Mouse (Mus musculus) forebrain, embryonic 16.5 days (tissue): ENCODE data around the gene Gm4141. TPM values are rescaled to one million over a fixed set of nuclear protein-coding genes. Genes with fewer than 3 reads are reported as not detected.
"Not testable (repeated sequence)": the region's sequence is repeated elsewhere in the genome, so short reads cannot be mapped to it uniquely, and the experiment has no call there.

Experiments
- ATAC-seq: fragments of 200-750 bp; cut with Nextera tagmentation; 2 replicates; pipeline ENCODE4 v1.8.0; 2017; ENCODE audit warnings: mild to moderate bottlenecking, moderate library complexity
- H3K27ac ChIP-seq: fragments of 300-500 bp; sonication (generic); 2 replicates; pipeline ENCODE4 v1.5.1; 2014; ENCODE audit warnings: low read length, control low read depth
- H3K27me3 ChIP-seq: fragments of 300-500 bp; sonication (generic); replicated peaks from 2 replicates; pipeline ENCODE4 v1.6.1; 2014; ENCODE audit warnings: low read length; ENCODE audit not compliant: control insufficient read depth, insufficient read depth
- H3K36me3 ChIP-seq: fragments of 300-500 bp; sonication (generic); 2 replicates; pipeline ENCODE4 v1.6.1; 2014; ENCODE audit not compliant: control insufficient read depth, insufficient read depth
- H3K4me1 ChIP-seq: fragments of 300-500 bp; sonication (generic); replicated peaks from 2 replicates; pipeline ENCODE4 v1.6.1; 2014; ENCODE audit warnings: low read length; ENCODE audit not compliant: control insufficient read depth, insufficient read depth
- H3K4me2 ChIP-seq: fragments of 300-500 bp; sonication (generic); 2 replicates; pipeline ENCODE4 v1.6.1; 2014; ENCODE audit warnings: mild to moderate bottlenecking, low read length, control low read depth
- H3K4me3 ChIP-seq: fragments of 300-500 bp; sonication (generic); replicated peaks from 2 replicates; pipeline ENCODE4 v1.5.1; 2014; ENCODE audit warnings: mild to moderate bottlenecking, low read length, control low read depth
- H3K9ac ChIP-seq: fragments of 300-500 bp; sonication (generic); replicated peaks from 2 replicates; pipeline ENCODE4 v1.6.1; 2014; ENCODE audit warnings: low read depth, low read length, control low read depth
- H3K9me3 ChIP-seq: fragments of 300-500 bp; sonication (generic); 2 replicates; pipeline ENCODE4 v1.6.1; 2016; ENCODE audit warnings: low read length; ENCODE audit not compliant: control insufficient read depth
- WGBS: fragments of 180-500 bp; shearing (Covaris S2); extraction: QIAGEN DNeasy Blood & Tissue Kit; methylation state at CpG from one replicate; pipeline ENCODE4 v1.1.7; 2014; 5-methylcytosine and 5-hydroxymethylcytosine counted together
- polyA plus RNA-seq: library from polyadenylated mRNA; unstranded; fragments of >200 nt; fragmentation: Nextera tagmentation; extraction: Ambion mirVana; gene quantifications from 2 replicates; pipeline ENCODE4 v1.2.1, GENCODE M21; 2015

Gm4141 gene
- polyA plus RNA-seq, result not detected in 2 replicates

DNA sequence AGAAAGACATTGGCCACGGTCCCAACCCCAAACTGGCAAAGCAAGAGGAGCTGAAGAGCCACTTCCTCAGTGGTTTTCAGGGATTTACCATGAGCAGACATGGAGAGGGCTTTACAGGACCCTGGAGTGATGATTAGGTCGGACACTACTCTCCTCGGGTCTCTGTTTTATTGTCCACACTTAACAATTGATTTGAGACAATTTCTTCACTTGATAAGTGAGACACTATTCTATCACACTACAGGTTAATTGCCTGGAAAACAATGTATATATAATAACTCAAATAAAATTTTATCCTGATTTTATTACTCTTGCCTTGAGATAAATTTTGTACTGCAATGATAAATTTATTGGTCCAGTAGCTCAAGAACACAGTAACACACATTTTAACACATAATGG, at the start of gene Gm4141:
Gene Gm4141, minus strand, starts transcription at position 101 of the 400 bp plus-strand sequence.
- H3K9me3 ChIP-seq, ATAC-seq, H3K4me1 ChIP-seq, H3K4me2 ChIP-seq, H3K27ac ChIP-seq, H3K9ac ChIP-seq, H3K27me3 ChIP-seq, H3K36me3 ChIP-seq, H3K4me3 ChIP-seq: not testable (repeated sequence)
- no CpG with 5 or more reads among the region's 3 CpGs for WGBS

DNA sequence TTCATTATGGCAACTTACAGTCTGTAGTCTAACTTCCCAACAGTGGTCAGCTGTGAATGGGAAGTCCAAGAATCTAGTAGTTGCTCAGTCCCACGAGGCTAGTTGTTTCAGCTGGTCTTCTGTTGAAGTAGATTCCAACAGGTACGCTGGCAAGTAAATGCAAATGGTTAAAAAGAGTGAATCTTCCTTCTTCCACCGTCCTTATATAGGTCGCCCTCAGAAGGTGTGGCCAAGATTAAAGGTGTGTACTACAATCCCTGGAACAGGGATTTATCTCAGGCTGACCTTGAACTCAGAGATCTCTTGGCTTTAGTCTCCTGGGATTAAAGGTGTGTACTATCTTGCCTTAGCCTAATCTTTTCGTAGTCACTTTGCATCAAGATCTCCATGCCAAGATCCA, 22.9 kb upstream of the Gm4141 start, which contains the start of gene Gm4513:
Gene Gm4513, minus strand, starts transcription at position 101 of the 400 bp plus-strand sequence.
- not testable (repeated sequence) for H3K4me2 ChIP-seq, H3K4me1 ChIP-seq, H3K27ac ChIP-seq, H3K27me3 ChIP-seq, H3K4me3 ChIP-seq, H3K9ac ChIP-seq, H3K9me3 ChIP-seq, H3K36me3 ChIP-seq, ATAC-seq
- WGBS, result 77% methylated on average over 3 of the region's 5 CpGs

DNA sequence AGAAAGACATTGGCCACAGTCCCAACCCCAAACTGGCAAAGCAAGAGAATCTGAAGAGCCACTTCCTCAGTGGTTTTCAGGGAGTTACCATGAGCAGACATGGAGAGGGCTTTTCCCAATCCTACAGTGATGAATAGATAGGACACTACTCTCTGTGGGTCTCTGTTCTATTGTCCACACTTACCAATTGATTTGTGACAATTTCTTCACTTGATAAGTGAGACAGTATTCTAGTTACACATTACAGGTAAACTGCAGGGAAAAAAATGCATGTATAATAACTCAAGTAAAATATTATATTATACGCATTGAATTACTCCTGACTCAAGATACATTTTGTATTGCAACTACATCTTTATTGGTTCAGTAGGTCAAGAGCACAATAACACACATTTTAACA, 30.4 kb downstream of the Gm4141 start, which contains the start of gene Gm5726:
Gene Gm5726, minus strand, starts transcription at position 101 of the 400 bp plus-strand sequence.
- not testable (repeated sequence) for H3K9ac ChIP-seq, H3K4me2 ChIP-seq, H3K36me3 ChIP-seq, H3K27me3 ChIP-seq, H3K4me3 ChIP-seq, H3K4me1 ChIP-seq, ATAC-seq, H3K9me3 ChIP-seq, H3K27ac ChIP-seq
- no CpG with 5 or more reads among the region's 1 CpGs for WGBS

DNA sequence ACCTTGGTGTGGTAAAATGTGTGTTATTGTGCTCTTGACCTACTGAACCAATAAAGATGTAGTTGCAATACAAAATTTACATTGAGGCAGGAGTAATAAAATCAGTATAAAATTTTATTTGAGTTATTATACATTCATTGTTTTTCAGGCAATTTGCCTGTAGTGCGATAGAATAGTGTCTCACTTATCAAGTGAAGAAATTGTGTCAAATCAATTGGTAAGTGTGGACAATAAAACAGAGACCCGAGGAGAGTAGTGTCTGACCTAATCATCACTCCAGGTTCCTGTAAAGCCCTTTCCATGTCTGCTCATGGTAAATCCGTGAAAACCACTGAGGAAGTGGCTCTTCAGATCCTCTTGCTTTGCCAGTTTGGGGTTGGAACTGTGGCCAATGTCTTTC, 42.5 kb downstream of the Gm4141 start, which contains the start of gene Vmn1r104:
Gene Vmn1r104, plus strand, starts transcription at position 301 of the 400 bp plus-strand sequence.
- no CpG with 5 or more reads among the region's 3 CpGs for WGBS
- H3K4me1 ChIP-seq, H3K36me3 ChIP-seq, H3K9me3 ChIP-seq, H3K27me3 ChIP-seq, H3K27ac ChIP-seq, H3K4me2 ChIP-seq, H3K9ac ChIP-seq, ATAC-seq, H3K4me3 ChIP-seq: not testable (repeated sequence)

Other genes starting within 250 kb of the Gm4141 start
- not detected in 2 replicates for gene Gm4133, start 242.2 kb downstream of the Gm4141 start, polyA plus RNA-seq
- gene Gm5728, start 200.8 kb downstream of the Gm4141 start, polyA plus RNA-seq, result not detected in 2 replicates
- gene Vmn1r100, start 158.3 kb downstream of the Gm4141 start, polyA plus RNA-seq, result not detected in 2 replicates
- gene Vmn1r101, start 133.6 kb downstream of the Gm4141 start, polyA plus RNA-seq, result not detected in 2 replicates
- not detected in 2 replicates for gene Gm10670, start 101.3 kb downstream of the Gm4141 start, polyA plus RNA-seq
- not detected in 2 replicates for gene Vmn1r103, start 65.7 kb downstream of the Gm4141 start, polyA plus RNA-seq
- not detected in 2 replicates for gene Vmn1r104, start 42.4 kb downstream of the Gm4141 start, polyA plus RNA-seq
- not detected in 2 replicates for gene Gm5726, start 30.5 kb downstream of the Gm4141 start, polyA plus RNA-seq
- gene Gm4513, start 22.8 kb upstream of the Gm4141 start, polyA plus RNA-seq, result not detected in 2 replicates
- gene Vmn1r107, start 92.7 kb upstream of the Gm4141 start, polyA plus RNA-seq, result not detected in 2 replicates
- not detected in 2 replicates for gene Vmn1r111, start 127.0 kb upstream of the Gm4141 start, polyA plus RNA-seq
- not detected in 2 replicates for gene Gm10668, start 154.4 kb upstream of the Gm4141 start, polyA plus RNA-seq
- not detected in 2 replicates for gene Vmn1r112, start 194.9 kb upstream of the Gm4141 start, polyA plus RNA-seq
- gene Vmn1r113, start 211.0 kb upstream of the Gm4141 start, polyA plus RNA-seq, result not detected in 2 replicates
- gene Vmn1r114, start 235.9 kb upstream of the Gm4141 start, polyA plus RNA-seq, result not detected in 2 replicates